Mouse (Mus musculus): ENCODE results near the gene Inhbe.

Gene Inhbe

GRCm38 (mm10) chr10:127353909-127354895 is at the start of gene Inhbe:
Inhbe (minus strand) TSS chr10:127354411.
- peak; percentile 55 for DNase-seq

- no peak for DNase-seq
Observed at GRCm38 (mm10) chr10:127391774-127392173, 37.6 kb upstream of the Inhbe start.

GRCm38 (mm10) chr10:127381743-127382134 is 27.5 kb upstream of the Inhbe start:
- DNase-seq: no peak

- peak; percentile 49 for DNase-seq
Observed at GRCm38 (mm10) chr10:127380767-127381742, 26.8 kb upstream of the Inhbe start.

GRCm38 (mm10) chr10:127380251-127380691 is 26.1 kb upstream of the Inhbe start, which contains the start of gene R3hdm2:
R3hdm2 (plus strand) TSS chr10:127380327.
- DNase-seq: peak; percentile 92

- no peak for DNase-seq
Observed at GRCm38 (mm10) chr10:127379654-127380053, 25.4 kb upstream of the Inhbe start.

- no peak for DNase-seq
Observed at GRCm38 (mm10) chr10:127377700-127378099, 23.5 kb upstream of the Inhbe start.

GRCm38 (mm10) chr10:127371023-127371422 is 16.8 kb upstream of the Inhbe start:
- no peak for DNase-seq

- DNase-seq: no peak
Observed at GRCm38 (mm10) chr10:127369834-127370820, 15.9 kb upstream of the Inhbe start, which contains the start of gene Inhbc. Inhbc (minus strand) TSS chr10:127370431.

GRCm38 (mm10) chr10:127368273-127368672 is 14.1 kb upstream of the Inhbe start:
- no peak for DNase-seq

GRCm38 (mm10) chr10:127367116-127367515 is 12.9 kb upstream of the Inhbe start:
- no peak for DNase-seq

- no peak for DNase-seq
Observed at GRCm38 (mm10) chr10:127360714-127361113, 6.5 kb upstream of the Inhbe start.

- DNase-seq: no peak
Observed at GRCm38 (mm10) chr10:127355336-127355735, 1.1 kb upstream of the Inhbe start.

- DNase-seq: no peak
Observed at GRCm38 (mm10) chr10:127352766-127353165, 1.4 kb downstream of the Inhbe start.

GRCm38 (mm10) chr10:127352187-127352586 is 2.0 kb downstream of the Inhbe start:
- no peak for DNase-seq

GRCm38 (mm10) chr10:127351719-127352118 is 2.5 kb downstream of the Inhbe start:
- DNase-seq: no peak

- no peak for DNase-seq
Observed at GRCm38 (mm10) chr10:127351285-127351595, 3.0 kb downstream of the Inhbe start.

- DNase-seq: peak; percentile 71
Observed at GRCm38 (mm10) chr10:127350594-127351284, 3.5 kb downstream of the Inhbe start.

GRCm38 (mm10) chr10:127349810-127350209 is 4.4 kb downstream of the Inhbe start:
- no peak for DNase-seq

- DNase-seq: no peak
Observed at GRCm38 (mm10) chr10:127348957-127349356, 5.3 kb downstream of the Inhbe start.

- DNase-seq: no peak
Observed at GRCm38 (mm10) chr10:127346173-127346572, 8.0 kb downstream of the Inhbe start.

Measured in cerebellum, adult 11-12 months (tissue).